Mouse (Mus musculus) forebrain, embryonic 12.5 days (tissue): ENCODE measurements around the gene Shc3. TPM values are rescaled to one million over a fixed set of nuclear protein-coding genes. Genes with fewer than 3 reads are reported as not detected.

Experiments
- ATAC-seq: fragments of 200-750 bp; cut with Nextera tagmentation; 2 replicates; pipeline ENCODE4 v1.8.0; 2017; ENCODE audit warnings: moderate TSS enrichment; ENCODE audit not compliant: low FRiP score
- H3K27ac ChIP-seq: fragments of 300-500 bp; sonication (generic); 2 replicates; pipeline ENCODE4 v1.5.1; 2016; ENCODE audit warnings: mild to moderate bottlenecking
- H3K27me3 ChIP-seq: fragments of 300-500 bp; sonication (generic); 2 replicates; pipeline ENCODE4 v1.6.1; 2016; ENCODE audit warnings: mild to moderate bottlenecking
- H3K36me3 ChIP-seq: fragments of 300-500 bp; sonication (generic); replicated peaks from 2 replicates; pipeline ENCODE4 v1.6.1; 2016; ENCODE audit warnings: mild to moderate bottlenecking
- H3K4me1 ChIP-seq: fragments of 300-500 bp; sonication (generic); 2 replicates; pipeline ENCODE4 v1.6.1; 2016
- H3K4me2 ChIP-seq: fragments of 300-500 bp; sonication (generic); 2 replicates; pipeline ENCODE4 v1.6.1; 2016; ENCODE audit warnings: mild to moderate bottlenecking, moderate library complexity
- H3K4me3 ChIP-seq: fragments of 300-500 bp; sonication (generic); replicated peaks from 2 replicates; pipeline ENCODE4 v1.5.1; 2016; ENCODE audit warnings: mild to moderate bottlenecking
- H3K9ac ChIP-seq: fragments of 300-500 bp; sonication (generic); 2 replicates; pipeline ENCODE4 v1.6.1; 2016; ENCODE audit warnings: mild to moderate bottlenecking
- H3K9me3 ChIP-seq: fragments of 300-500 bp; sonication (generic); 2 replicates; pipeline ENCODE4 v1.6.1; 2016
- WGBS: fragments of 180-500 bp; shearing (Covaris S2); methylation state at CpG from one replicate; pipeline ENCODE4 v1.1.7; 2016; 5-methylcytosine and 5-hydroxymethylcytosine counted together
- polyA plus RNA-seq: library from polyadenylated mRNA; unstranded; fragments of >200 nt; fragmentation: Nextera tagmentation; extraction: Ambion mirVana; gene quantifications from 2 replicates; pipeline ENCODE4 v1.2.1, GENCODE M21; 2016

Gene Shc3
- polyA plus RNA-seq, 1 experiment from 2014 or later: 7.9 TPM

- Histone ChIP-seq H3K9ac (no peak overlapping the region), H3K36me3 (no peaks in the 10 kb centered on the region; the same call in 1 of the 2 replicates), H3K4me2 (no peak overlapping the region), H3K4me1 (no peaks in the 10 kb centered on the region), H3K4me3 (no peak overlapping the region), H3K27me3 (no peaks in the 10 kb centered on the region), H3K9me3 (no peaks in the 10 kb centered on the region), H3K27ac (no peak overlapping the region)
- WGBS: 88% methylated on average over 9 of the region's 9 CpGs
- ATAC-seq: no peak
Measured at GRCm38 (mm10) chr13:51508836-51509235, 60.4 kb downstream of the Shc3 start.

GRCm38 (mm10) chr13:51505711-51506110 lies 63.5 kb downstream of the Shc3 start:
- Histone ChIP-seq H3K9ac (no peak overlapping the region), H3K4me2 (no peak overlapping the region), H3K4me3 (no peak overlapping the region), H3K9me3 (no peaks in the 10 kb centered on the region), H3K27ac (no peak overlapping the region), H3K36me3 (no peaks in the 10 kb centered on the region; the same call in 1 of the 2 replicates), H3K4me1 (no peaks in the 10 kb centered on the region), H3K27me3 (no peaks in the 10 kb centered on the region)
- ATAC-seq: no peak
- 92% methylated on average over 5 of the region's 5 CpGs for WGBS

- Histone ChIP-seq H3K4me2 (no peak overlapping the region), H3K9ac (no peak overlapping the region), H3K36me3 (no peaks in the 10 kb centered on the region), H3K4me1 (no peaks in the 10 kb centered on the region), H3K4me3 (no peak overlapping the region), H3K27ac (no peak overlapping the region), H3K27me3 (no peaks in the 10 kb centered on the region), H3K9me3 (no peaks in the 10 kb centered on the region)
- ATAC-seq: no peak
- 90% methylated on average over 1 of the region's 1 CpGs for WGBS
Measured at GRCm38 (mm10) chr13:51499769-51500168, 69.5 kb downstream of the Shc3 start.

- Histone ChIP-seq H3K9me3 (no peaks in the 10 kb centered on the region), H3K27me3 (no peaks in the 10 kb centered on the region), H3K4me1 (no peaks in the 10 kb centered on the region), H3K36me3 (no peaks in the 10 kb centered on the region), H3K9ac (no peak overlapping the region), H3K4me2 (no peak overlapping the region), H3K27ac (no peak overlapping the region), H3K4me3 (no peak overlapping the region)
- 89% methylated on average over 9 of the region's 9 CpGs for whole genome bisulfite sequencing
- ATAC-seq: no peak
Measured at GRCm38 (mm10) chr13:51493676-51494075, 75.5 kb downstream of the Shc3 start.

- no peak overlapping the region for H3K27ac ChIP-seq
- no peaks in the 10 kb centered on the region for H3K27me3 ChIP-seq
- H3K4me2 ChIP-seq: no peak overlapping the region
- no peaks in the 10 kb centered on the region for H3K4me1 ChIP-seq
- no peak overlapping the region for H3K9ac ChIP-seq
- H3K36me3 ChIP-seq: no peaks in the 10 kb centered on the region
- WGBS: 86% methylated on average over 8 of the region's 8 CpGs
- no peak for ATAC-seq
- H3K4me3 ChIP-seq: no peak overlapping the region
- H3K9me3 ChIP-seq: no peaks in the 10 kb centered on the region
Measured at GRCm38 (mm10) chr13:51491649-51492435, 77.4 kb downstream of the Shc3 start.

- no peak for ATAC-seq
- H3K4me3 ChIP-seq: no peak overlapping the region
- WGBS: 91% methylated on average over 6 of the region's 6 CpGs
Measured at GRCm38 (mm10) chr13:51490195-51490594, 79.0 kb downstream of the Shc3 start.

GRCm38 (mm10) chr13:51488945-51489344 lies 80.3 kb downstream of the Shc3 start:
- H3K9ac ChIP-seq: no peak overlapping the region
- H3K27ac ChIP-seq: no peak overlapping the region
- WGBS: 85% methylated on average over 3 of the region's 3 CpGs
- no peak overlapping the region for H3K4me2 ChIP-seq
- H3K36me3 ChIP-seq: no peaks in the 10 kb centered on the region
- no peaks in the 10 kb centered on the region for H3K4me1 ChIP-seq
- H3K9me3 ChIP-seq: no peaks in the 10 kb centered on the region
- no peak for ATAC-seq
- no peaks in the 10 kb centered on the region for H3K27me3 ChIP-seq
- no peak overlapping the region for H3K4me3 ChIP-seq

More at GRCm38 (mm10) chr13:51490195-51490594, 79.0 kb downstream of the Shc3 start:
- Histone ChIP-seq H3K36me3 (no peaks in the 10 kb centered on the region), H3K27me3 (no peaks in the 10 kb centered on the region), H3K27ac (no peak overlapping the region), H3K9ac (no peak overlapping the region), H3K4me2 (no peak overlapping the region), H3K9me3 (no peaks in the 10 kb centered on the region), H3K4me1 (no peaks in the 10 kb centered on the region)

- Histone ChIP-seq H3K4me2 (no peak overlapping the region), H3K27me3 (no peaks in the 10 kb centered on the region), H3K36me3 (no peaks in the 10 kb centered on the region), H3K27ac (no peak overlapping the region), H3K9ac (no peak overlapping the region), H3K4me3 (no peak overlapping the region), H3K9me3 (no peaks in the 10 kb centered on the region), H3K4me1 (no peaks in the 10 kb centered on the region)
- ATAC-seq: no peak
- 88% methylated on average over 9 of the region's 9 CpGs for WGBS
Measured at GRCm38 (mm10) chr13:51485291-51485690, 83.9 kb downstream of the Shc3 start.

GRCm38 (mm10) chr13:51482786-51483185 lies 86.4 kb downstream of the Shc3 start:
- Histone ChIP-seq H3K4me3 (no peak overlapping the region), H3K27ac (no peak overlapping the region), H3K4me2 (no peak overlapping the region), H3K9me3 (no peaks in the 10 kb centered on the region), H3K9ac (no peak overlapping the region), H3K27me3 (no peaks in the 10 kb centered on the region), H3K4me1 (no peaks in the 10 kb centered on the region), H3K36me3 (no peaks in the 10 kb centered on the region)
- 90% methylated on average over 11 of the region's 11 CpGs for WGBS
- ATAC-seq: no peak

GRCm38 (mm10) chr13:51480341-51481011 lies 88.7 kb downstream of the Shc3 start:
- WGBS: 87% methylated on average over 11 of the region's 11 CpGs
- H3K4me2 ChIP-seq: no peak overlapping the region
- no peaks in the 10 kb centered on the region for H3K36me3 ChIP-seq
- no peaks in the 10 kb centered on the region for H3K27me3 ChIP-seq
- ATAC-seq: no peak
- H3K27ac ChIP-seq: no peak overlapping the region
- H3K9me3 ChIP-seq: no peaks in the 10 kb centered on the region
- no peaks in the 10 kb centered on the region for H3K4me1 ChIP-seq
- no peak overlapping the region for H3K4me3 ChIP-seq
- no peak overlapping the region for H3K9ac ChIP-seq

GRCm38 (mm10) chr13:51479826-51480225 lies 89.4 kb downstream of the Shc3 start:
- no peak for ATAC-seq
- no peak overlapping the region for H3K4me3 ChIP-seq
- H3K9me3 ChIP-seq: no peaks in the 10 kb centered on the region
- no peak overlapping the region for H3K9ac ChIP-seq
- no peak overlapping the region for H3K27ac ChIP-seq
- H3K4me1 ChIP-seq: no peaks in the 10 kb centered on the region
- no peak overlapping the region for H3K4me2 ChIP-seq
- no peaks in the 10 kb centered on the region for H3K27me3 ChIP-seq
- 94% methylated on average over 11 of the region's 11 CpGs for WGBS
- no peaks in the 10 kb centered on the region for H3K36me3 ChIP-seq

GRCm38 (mm10) chr13:51476991-51477390 lies 92.2 kb downstream of the Shc3 start:
- Histone ChIP-seq H3K9me3 (no peaks in the 10 kb centered on the region), H3K4me1 (no peaks in the 10 kb centered on the region), H3K4me3 (no peak overlapping the region), H3K27ac (no peak overlapping the region), H3K9ac (no peak overlapping the region), H3K27me3 (no peaks in the 10 kb centered on the region), H3K4me2 (no peak overlapping the region), H3K36me3 (no peaks in the 10 kb centered on the region)
- ATAC-seq: no peak
- 93% methylated on average over 10 of the region's 10 CpGs for WGBS
